Mouse (Mus musculus) retina, postnatal 1 day (tissue): ENCODE measurements around the gene Atp6ap2.
"Not testable (repeated sequence)": the region's sequence is repeated elsewhere in the genome, so short reads cannot be mapped to it uniquely, and the experiment has no call there.

Experiments used
- DNase-seq: peaks from one replicate; pipeline ENCODE4 v3.0.0-alpha.2; 2012

Gene Atp6ap2

DNA sequence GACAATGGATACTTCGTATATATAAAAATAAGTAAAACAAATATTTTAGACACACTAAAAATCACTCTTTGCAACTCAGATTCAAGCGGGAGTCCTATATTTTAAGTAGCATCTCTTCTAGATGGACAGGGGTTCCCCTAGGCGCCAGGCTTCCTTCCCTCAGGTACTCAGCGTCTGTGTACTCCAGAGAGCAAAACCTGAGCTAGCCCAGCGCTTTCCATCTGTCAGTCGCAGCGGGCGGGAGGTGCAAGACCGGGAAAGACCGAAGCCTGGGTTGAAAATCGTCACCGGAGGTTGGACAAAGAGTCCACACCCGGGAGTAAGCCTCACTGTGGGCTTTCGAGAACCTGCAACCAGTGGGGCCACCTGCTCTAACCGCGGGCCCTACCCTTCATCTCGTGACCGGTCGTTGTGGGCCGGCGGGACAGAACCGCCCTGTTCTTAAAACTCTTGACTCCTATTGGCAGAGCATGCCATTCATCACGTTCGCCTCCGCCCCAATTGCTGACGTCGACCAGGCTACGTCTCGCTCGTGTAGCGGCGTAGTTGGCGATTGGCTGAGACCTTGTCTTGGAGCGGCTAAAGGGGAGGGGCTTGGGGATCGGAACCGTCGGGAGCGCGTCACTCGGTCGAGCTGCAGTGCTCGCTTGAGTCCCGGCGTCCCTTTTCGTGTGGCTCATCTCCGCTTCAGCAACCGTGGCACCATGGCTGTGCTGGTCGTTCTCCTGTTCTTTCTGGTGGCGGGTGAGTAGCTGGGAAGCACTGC lies at the start of gene Atp6ap2:
Gene Atp6ap2 (plus strand): TSS at position 610 of the 766 bp plus-strand sequence.
- peak; percentile 97 for DNase-seq

- DNase-seq = no peak
Observed at GRCm38 (mm10) chrX:12544417-12544816, 43.2 kb upstream of the Atp6ap2 start.

DNA sequence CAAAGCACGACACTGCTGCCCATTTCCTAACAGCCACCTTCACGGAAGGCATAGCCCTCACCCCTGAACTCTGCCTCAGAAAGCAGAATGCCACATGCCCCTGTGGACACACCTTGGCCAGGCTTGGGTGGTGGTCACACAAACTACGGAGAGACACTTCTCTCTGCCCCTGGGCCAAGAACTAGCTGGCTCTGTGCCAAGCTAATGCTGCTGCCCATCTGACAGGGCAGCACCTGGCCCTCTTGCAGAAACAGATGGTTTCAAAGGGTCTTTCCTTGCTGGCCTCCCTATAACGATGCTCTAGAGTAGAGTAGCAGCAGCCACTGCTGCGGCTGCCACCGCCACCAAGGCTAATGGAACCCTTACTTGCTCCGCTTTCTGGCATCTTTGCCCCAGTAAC lies 30.5 kb upstream of the Atp6ap2 start:
- peak; percentile 18 for DNase-seq

GRCm38 (mm10) chrX:12571407-12571806 lies 16.2 kb upstream of the Atp6ap2 start:
- no peak for DNase-seq

GRCm38 (mm10) chrX:12577936-12578335 lies 9.7 kb upstream of the Atp6ap2 start:
- DNase-seq = no peak

- no peak for DNase-seq
Observed at GRCm38 (mm10) chrX:12578339-12578868, 9.2 kb upstream of the Atp6ap2 start.

DNA sequence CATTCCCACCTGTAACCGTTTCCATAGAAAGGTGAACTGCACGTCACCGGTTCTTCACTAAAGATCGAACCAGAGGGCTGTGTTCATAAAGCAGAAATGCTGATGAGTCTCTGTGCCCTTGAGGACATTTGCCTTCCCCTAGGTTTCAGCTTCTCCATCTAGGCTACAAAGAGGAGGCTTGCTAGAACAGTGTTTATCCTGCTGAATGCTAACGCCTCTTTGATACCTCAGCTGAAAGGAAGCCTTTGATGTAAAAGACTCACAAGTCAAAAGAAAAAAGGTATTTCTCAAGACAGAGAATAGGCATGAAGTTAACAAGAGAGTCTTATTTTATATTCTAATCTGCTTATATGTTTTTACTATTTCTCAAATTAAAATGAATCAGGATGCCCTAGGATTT lies 4.3 kb upstream of the Atp6ap2 start:
- DNase-seq = no peak

DNA sequence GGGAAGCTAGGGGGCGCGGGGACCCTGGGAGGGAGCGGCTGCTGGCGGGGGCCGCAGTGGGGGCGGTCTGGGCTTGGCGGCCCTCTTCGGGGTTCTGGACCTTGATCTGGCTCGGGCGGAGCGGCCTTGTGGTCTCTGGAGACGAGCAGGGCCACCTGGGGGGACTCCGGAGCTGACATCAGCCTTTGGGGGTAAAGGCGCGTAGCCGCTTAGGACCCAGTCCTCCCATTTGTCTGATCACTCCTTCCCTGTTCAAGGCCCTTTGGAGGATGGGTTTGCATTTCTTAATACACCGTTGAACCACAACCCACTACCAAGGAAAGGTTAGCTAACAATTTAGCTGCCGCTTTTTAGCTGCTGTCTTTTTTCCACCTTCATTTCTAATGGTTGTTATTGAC lies 356 bp downstream of the Atp6ap2 start:
- DNase-seq = no peak

DNA sequence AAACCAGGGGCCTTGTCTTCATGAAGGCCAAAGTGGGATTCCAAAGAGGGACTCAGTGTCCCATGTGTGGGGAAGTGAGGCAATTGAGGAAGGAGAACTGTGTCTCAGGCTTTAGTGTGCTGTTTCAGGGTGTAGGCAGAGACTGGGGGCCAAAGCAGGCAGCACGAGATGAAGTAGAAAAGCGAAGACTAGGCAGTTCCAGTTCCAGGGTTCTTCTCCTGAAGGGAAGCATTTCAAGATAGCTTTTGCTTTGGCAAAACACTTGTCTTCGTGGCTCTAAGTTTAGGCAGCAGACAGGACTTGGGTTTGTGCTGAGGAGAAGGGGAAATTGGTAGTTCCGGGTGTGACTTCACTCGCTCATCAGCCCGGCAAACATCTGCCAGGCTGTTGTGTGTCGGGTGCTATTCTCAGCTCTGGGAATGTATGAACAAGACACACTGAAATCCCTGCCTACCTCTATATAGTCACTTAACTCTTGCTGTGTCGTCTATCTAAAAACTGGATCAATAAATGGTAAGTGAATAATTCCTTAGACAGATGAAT lies 3.9 kb downstream of the Atp6ap2 start:
- DNase-seq = no peak

GRCm38 (mm10) chrX:12592011-12592410 lies 4.4 kb downstream of the Atp6ap2 start:
- no peak for DNase-seq

- DNase-seq = no peak
Observed at GRCm38 (mm10) chrX:12593824-12594223, 6.2 kb downstream of the Atp6ap2 start.

DNA sequence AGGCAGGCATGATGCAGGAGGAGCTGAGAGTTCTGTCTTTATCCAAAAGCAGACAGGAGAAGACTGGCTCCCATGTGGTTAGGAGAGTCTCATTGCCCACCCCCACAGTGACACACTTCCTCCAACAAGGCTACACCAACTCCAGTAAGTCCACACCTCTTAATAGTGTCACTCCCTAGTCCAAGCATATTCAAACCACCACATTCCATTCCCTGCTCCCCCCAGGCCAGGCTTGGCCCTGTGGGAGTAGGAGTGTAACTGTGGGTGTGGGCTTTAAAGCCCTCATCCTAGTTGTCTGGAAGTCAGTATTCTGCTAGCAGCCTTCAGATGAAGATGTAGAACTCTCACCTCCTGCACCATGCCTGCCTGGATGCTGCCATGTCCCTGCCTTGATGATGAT lies 22.9 kb downstream of the Atp6ap2 start:
- DNase-seq = not testable (repeated sequence)

DNA sequence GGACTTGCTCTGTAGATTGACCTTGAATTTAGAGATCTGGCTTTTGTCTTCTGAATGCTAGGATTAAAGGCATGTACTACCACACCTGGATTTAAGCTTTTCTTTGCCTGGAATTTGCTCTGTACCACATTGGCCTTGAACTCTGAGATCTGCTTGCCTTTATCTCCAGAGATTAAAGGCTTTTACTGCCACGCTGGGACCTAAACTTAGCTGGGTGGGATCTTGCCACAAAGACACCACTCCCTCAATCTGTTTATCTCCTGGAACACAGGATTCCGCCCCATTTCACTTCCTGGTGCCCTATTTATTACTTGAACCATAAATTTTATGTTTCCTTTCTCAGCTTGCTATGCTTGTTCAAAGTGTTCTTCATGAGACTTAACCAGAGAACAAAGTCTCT lies 23.6 kb downstream of the Atp6ap2 start:
- DNase-seq = no peak

GRCm38 (mm10) chrX:12612360-12612759 lies 24.8 kb downstream of the Atp6ap2 start:
- not testable (repeated sequence) for DNase-seq

DNA sequence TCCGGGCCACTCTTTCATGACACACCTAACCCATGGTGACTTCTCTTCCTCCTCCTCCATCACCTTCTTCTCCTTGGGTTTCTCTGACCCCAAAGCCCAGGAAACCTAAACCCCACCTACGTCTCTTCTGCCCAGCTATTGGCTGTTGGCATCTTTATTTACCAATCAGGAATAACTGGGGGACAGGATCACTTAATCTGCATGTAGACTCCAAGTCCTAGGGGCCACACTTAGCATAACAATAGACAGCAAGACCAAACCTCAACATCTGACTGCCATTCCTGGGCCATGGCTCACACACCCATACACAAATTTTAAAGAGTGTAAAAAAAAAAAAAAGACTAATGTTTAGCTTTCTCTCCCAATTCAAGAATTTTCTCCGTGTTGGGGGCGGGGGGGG lies 37.5 kb downstream of the Atp6ap2 start:
- no peak for DNase-seq

DNA sequence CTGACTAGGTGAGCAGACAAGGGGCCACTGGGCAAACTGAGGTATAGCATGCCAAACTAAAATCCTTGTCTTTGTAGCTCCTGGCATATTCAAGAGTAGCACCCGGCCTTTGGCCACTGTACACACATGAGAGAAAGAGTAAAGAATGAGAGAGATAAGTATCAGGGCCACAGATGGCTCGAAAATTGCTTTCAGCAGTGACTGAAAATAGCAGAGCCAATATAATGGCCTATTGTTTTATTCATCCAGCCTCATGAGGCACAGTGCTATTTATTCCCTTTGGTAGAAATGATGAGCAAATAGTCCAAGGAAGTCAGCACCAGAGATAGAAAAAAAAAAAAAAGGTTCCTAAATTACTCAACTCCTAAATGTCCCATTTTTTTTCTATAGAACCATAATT lies 57.4 kb downstream of the Atp6ap2 start:
- DNase-seq = peak; percentile 1

GRCm38 (mm10) chrX:12645531-12646304 lies 58.1 kb downstream of the Atp6ap2 start:
- DNase-seq = peak; percentile 38

DNA sequence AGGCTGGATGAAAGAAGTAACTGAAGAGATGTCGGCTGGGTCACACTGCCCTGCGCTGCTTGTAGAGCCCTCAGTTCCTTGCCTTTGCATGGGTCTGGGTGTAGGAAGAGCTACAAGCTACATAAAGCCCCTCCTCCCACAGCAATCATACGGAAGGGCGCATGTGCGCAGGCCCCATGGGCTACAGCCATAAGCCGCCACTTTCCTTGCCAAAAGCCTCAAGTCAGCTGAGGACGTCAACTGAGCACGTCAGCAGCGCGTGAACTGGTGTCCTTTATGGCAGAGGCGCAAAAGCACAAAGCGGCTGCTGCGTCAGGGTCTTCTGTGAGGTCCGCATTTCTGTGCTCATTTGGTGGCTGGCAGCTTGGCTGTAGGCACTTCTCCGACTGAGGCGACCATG lies 64.3 kb downstream of the Atp6ap2 start:
- DNase-seq = no peak

- DNase-seq = no peak
Observed at GRCm38 (mm10) chrX:12653879-12654278, 66.3 kb downstream of the Atp6ap2 start.
